Mouse (Mus musculus) embryonic facial prominence, embryonic 15.5 days (tissue): ENCODE data around the gene Gm13276. TPM values are rescaled to one million over a fixed set of nuclear protein-coding genes. Genes with fewer than 3 reads are reported as not detected.
"Not testable (repeated sequence)": the region's sequence is repeated elsewhere in the genome, so short reads cannot be mapped to it uniquely, and the experiment has no call there.

Experiments used
- ATAC-seq: fragments of 200-750 bp; cut with Nextera tagmentation; 2 replicates; pipeline ENCODE4 v1.8.0; 2017; ENCODE audit warnings: low read depth, moderate TSS enrichment; ENCODE audit not compliant: insufficient number of reproducible peaks, low FRiP score, low TSS enrichment
- H3K27ac ChIP-seq: fragments of 300-500 bp; sonication (generic); replicated peaks from 2 replicates; pipeline ENCODE4 v1.5.1; 2015; ENCODE audit warnings: mild to moderate bottlenecking, inconsistent platforms
- H3K27me3 ChIP-seq: fragments of 300-500 bp; sonication (generic); 2 replicates; pipeline ENCODE4 v1.6.1; 2015; ENCODE audit warnings: inconsistent platforms
- H3K36me3 ChIP-seq: fragments of 300-500 bp; sonication (generic); 2 replicates; pipeline ENCODE4 v1.6.1; 2015; ENCODE audit warnings: mild to moderate bottlenecking, inconsistent platforms
- H3K4me1 ChIP-seq: fragments of 300-500 bp; sonication (generic); 2 replicates; pipeline ENCODE4 v1.6.1; 2015; ENCODE audit warnings: inconsistent platforms
- H3K4me2 ChIP-seq: fragments of 300-500 bp; sonication (generic); replicated peaks from 2 replicates; pipeline ENCODE4 v1.6.1; 2015; ENCODE audit warnings: mild to moderate bottlenecking, inconsistent platforms
- H3K4me3 ChIP-seq: fragments of 300-500 bp; sonication (generic); replicated peaks from 2 replicates; pipeline ENCODE4 v1.5.1; 2015; ENCODE audit warnings: mild to moderate bottlenecking, inconsistent platforms
- H3K9ac ChIP-seq: fragments of 300-500 bp; sonication (generic); 2 replicates; pipeline ENCODE4 v1.6.1; 2015; ENCODE audit warnings: inconsistent platforms
- H3K9me3 ChIP-seq: fragments of 300-500 bp; sonication (generic); replicated peaks from 2 replicates; pipeline ENCODE4 v1.6.1; 2016; ENCODE audit warnings: inconsistent platforms
- WGBS: fragments of 180-500 bp; shearing (Covaris S2); methylation state at CpG from one replicate; pipeline ENCODE4 v1.1.7; 2015; 5-methylcytosine and 5-hydroxymethylcytosine counted together
- polyA plus RNA-seq: library from polyadenylated mRNA; unstranded; fragments of >200 nt; fragmentation: Nextera tagmentation; extraction: Ambion mirVana; gene quantifications from 2 replicates; pipeline ENCODE4 v1.2.1, GENCODE M21; 2015

Gene Gm13276
- polyA plus RNA-seq, 1 experiment from 2014 or later = 1.0 TPM

GRCm38 (mm10) chr4:88788402-88788801, 2.9 kb downstream of the Gm13276 start, which contains the start of gene Gm13277:
Gene Gm13277, plus strand, starts transcription at chr4:88788632.
- H3K9ac ChIP-seq, H3K9me3 ChIP-seq, H3K4me1 ChIP-seq, ATAC-seq, H3K4me3 ChIP-seq, H3K36me3 ChIP-seq, H3K27ac ChIP-seq, H3K27me3 ChIP-seq, H3K4me2 ChIP-seq: not testable (repeated sequence)
- 0% methylated on average over 4 of the region's 28 CpGs for WGBS

DNA sequence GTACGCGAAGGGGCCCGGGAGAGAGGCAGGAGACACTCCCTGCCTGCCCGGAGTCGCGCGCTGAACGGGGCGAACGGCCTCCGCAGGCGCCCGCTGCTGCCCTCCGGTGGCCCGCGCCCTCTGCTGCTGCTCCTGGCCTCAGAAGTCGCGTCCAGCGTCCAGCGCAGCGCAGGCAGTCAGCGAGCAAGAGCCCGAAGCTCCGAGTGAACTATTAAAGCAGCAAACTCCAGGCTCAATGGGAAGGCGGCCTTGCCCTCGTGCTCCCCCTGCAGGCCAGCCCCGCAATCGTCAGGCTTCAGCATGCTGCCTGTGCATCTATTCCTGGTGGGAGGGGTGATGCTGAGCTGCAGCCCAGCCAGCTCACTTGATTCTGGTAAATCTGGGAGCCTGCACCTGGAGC, 5.7 kb downstream of the Gm13276 start, which contains the start of gene Gm13278:
Gm13278 (plus strand) TSS at position 301 of the 400 bp plus-strand sequence.
- not testable (repeated sequence) for ATAC-seq

GRCm38 (mm10) chr4:88793936-88794675, 8.6 kb downstream of the Gm13276 start, which contains the start of gene Gm13275:
Gene Gm13275, plus strand, starts transcription at chr4:88794487.
- H3K9me3 ChIP-seq, H3K27me3 ChIP-seq, H3K4me3 ChIP-seq, H3K36me3 ChIP-seq, H3K9ac ChIP-seq, H3K27ac ChIP-seq, H3K4me2 ChIP-seq, ATAC-seq, H3K4me1 ChIP-seq: not testable (repeated sequence)
- 0% methylated on average over 9 of the region's 52 CpGs for WGBS

More for the DNA sequence above, 5.7 kb downstream of the Gm13276 start, which contains the start of gene Gm13278:
- H3K4me3 ChIP-seq, H3K27ac ChIP-seq, H3K9me3 ChIP-seq, H3K36me3 ChIP-seq, H3K4me2 ChIP-seq, H3K4me1 ChIP-seq, H3K9ac ChIP-seq, H3K27me3 ChIP-seq: not testable (repeated sequence)
- no CpG with 5 or more reads among the region's 28 CpGs for WGBS

DNA sequence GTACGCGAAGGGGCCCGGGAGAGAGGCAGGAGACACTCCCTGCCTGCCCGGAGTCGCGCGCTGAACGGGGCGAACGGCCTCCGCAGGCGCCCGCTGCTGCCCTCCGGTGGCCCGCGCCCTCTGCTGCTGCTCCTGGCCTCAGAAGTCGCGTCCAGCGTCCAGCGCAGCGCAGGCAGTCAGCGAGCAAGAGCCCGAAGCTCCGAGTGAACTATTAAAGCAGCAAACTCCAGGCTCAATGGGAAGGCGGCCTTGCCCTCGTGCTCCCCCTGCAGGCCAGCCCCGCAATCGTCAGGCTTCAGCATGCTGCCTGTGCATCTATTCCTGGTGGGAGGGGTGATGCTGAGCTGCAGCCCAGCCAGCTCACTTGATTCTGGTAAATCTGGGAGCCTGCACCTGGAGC, 11.6 kb downstream of the Gm13276 start, which contains the start of gene Gm13279:
Gm13279 (plus strand) TSS at position 301 of the 400 bp plus-strand sequence.
- not testable (repeated sequence) for H3K4me1 ChIP-seq, H3K27me3 ChIP-seq, H3K9ac ChIP-seq, H3K4me2 ChIP-seq, ATAC-seq, H3K4me3 ChIP-seq, H3K36me3 ChIP-seq, H3K27ac ChIP-seq, H3K9me3 ChIP-seq
- no CpG with 5 or more reads among the region's 28 CpGs for WGBS

DNA sequence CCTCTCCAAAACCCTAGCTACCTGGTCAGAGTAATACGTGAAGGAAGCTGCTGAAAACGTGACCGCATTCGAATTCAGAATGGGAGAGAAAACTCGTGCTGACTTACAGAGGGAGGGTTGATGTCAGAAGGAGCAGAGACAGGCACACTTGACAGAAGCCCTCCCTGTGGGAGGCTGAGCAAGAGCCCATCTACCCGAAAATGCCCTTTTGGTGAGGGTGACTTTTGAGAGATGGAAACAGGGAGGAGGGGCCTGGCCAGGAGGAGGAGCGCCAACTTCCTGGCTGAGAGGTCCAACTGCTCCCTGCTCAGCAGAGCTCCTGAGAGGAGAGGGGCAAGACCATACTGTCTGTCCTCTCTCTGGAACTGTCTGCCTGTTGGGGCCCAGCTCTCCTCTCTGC, 13.9 kb downstream of the Gm13276 start, which contains the start of gene Gm13285:
Gm13285 (plus strand) TSS at position 301 of the 400 bp plus-strand sequence.
- not testable (repeated sequence) for H3K4me1 ChIP-seq, H3K4me3 ChIP-seq, H3K36me3 ChIP-seq, H3K4me2 ChIP-seq, H3K27me3 ChIP-seq, H3K9me3 ChIP-seq, ATAC-seq, H3K27ac ChIP-seq, H3K9ac ChIP-seq
- 9% methylated on average over 6 of the region's 7 CpGs for WGBS

DNA sequence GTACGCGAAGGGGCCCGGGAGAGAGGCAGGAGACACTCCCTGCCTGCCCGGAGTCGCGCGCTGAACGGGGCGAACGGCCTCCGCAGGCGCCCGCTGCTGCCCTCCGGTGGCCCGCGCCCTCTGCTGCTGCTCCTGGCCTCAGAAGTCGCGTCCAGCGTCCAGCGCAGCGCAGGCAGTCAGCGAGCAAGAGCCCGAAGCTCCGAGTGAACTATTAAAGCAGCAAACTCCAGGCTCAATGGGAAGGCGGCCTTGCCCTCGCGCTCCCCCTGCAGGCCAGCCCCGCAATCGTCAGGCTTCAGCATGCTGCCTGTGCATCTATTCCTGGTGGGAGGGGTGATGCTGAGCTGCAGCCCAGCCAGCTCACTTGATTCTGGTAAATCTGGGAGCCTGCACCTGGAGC, 17.4 kb downstream of the Gm13276 start, which contains the start of gene Gm13287:
Gm13287 (plus strand) TSS at position 301 of the 400 bp plus-strand sequence.
- not testable (repeated sequence) for H3K4me3 ChIP-seq, H3K9me3 ChIP-seq, H3K4me2 ChIP-seq, ATAC-seq, H3K9ac ChIP-seq, H3K36me3 ChIP-seq, H3K27ac ChIP-seq, H3K4me1 ChIP-seq, H3K27me3 ChIP-seq
- WGBS = no CpG with 5 or more reads among the region's 29 CpGs

DNA sequence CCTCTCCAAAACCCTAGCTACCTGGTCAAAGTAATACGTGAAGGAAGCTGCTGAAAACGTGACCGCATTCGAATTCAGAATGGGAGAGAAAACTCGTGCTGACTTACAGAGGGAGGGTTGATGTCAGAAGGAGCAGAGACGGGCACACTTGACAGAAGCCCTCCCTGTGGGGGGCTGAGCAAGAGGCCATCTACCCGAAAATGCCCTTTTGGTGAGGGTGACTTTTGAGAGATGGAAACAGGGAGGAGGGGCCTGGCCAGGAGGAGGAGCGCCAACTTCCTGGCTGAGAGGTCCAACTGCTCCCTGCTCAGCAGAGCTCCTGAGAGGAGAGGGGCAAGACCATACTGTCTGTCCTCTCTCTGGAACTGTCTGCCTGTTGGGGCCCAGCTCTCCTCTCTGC, 19.7 kb downstream of the Gm13276 start, which contains the start of gene Gm13288:
Gm13288 (plus strand) TSS at position 301 of the 400 bp plus-strand sequence.
- H3K9ac ChIP-seq, ATAC-seq, H3K36me3 ChIP-seq, H3K9me3 ChIP-seq, H3K4me1 ChIP-seq, H3K27me3 ChIP-seq, H3K27ac ChIP-seq: not testable (repeated sequence)
- peak within 1 kb of the TSS; percentile 28 for H3K4me3 ChIP-seq
- H3K4me2 ChIP-seq = 0 out of 2 replicates have a peak within 1 kb of the TSS, but pooled peaks have one; percentile 27
- WGBS = no CpG with 5 or more reads among the region's 8 CpGs

GRCm38 (mm10) chr4:88805761-88806160, 20.3 kb downstream of the Gm13276 start:
- 0 out of 2 replicates have a peak overlapping the region, but pooled peaks have one; percentile 27 for H3K4me2 ChIP-seq
- ATAC-seq, H3K4me1 ChIP-seq, H3K9me3 ChIP-seq, H3K27ac ChIP-seq, H3K36me3 ChIP-seq, H3K27me3 ChIP-seq, H3K9ac ChIP-seq: not testable (repeated sequence)
- WGBS = no CpG with 5 or more reads among the region's 34 CpGs
- peak overlapping the region; percentile 28 for H3K4me3 ChIP-seq

DNA sequence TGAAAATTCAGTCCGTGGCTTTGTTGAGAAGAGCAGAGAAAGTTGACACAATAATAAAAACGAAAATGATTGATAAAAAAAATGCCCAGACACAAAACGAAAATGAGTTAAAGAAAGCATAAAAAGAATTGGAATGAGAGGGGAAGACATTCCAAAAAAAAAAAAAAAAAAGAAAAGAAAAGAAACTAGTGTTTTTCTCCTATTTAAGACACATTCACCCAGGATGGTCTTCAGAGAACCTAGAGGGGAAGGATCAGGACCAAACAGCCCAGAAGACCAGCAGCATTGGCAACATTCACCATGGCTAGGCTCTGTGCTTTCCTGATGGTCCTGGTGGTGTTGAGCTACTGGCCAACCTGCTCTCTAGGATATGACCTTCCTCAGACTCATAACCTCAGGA, 30.4 kb downstream of the Gm13276 start, which contains the start of gene Ifna7:
Ifna7 (plus strand) TSS at position 301 of the 400 bp plus-strand sequence.
- no peak for ATAC-seq

GRCm38 (mm10) chr4:88819659-88820058, 34.1 kb downstream of the Gm13276 start, which contains the start of gene Ifna11:
Gene Ifna11, plus strand, starts transcription at chr4:88819959.
- Histone ChIP-seq H3K9ac (no peak within 1 kb of the TSS), H3K9me3 (no peaks in the 10 kb centered on the region), H3K4me1 (no peaks in the 10 kb centered on the region), H3K36me3 (no peaks in the 10 kb centered on the region), H3K4me2 (no peak within 1 kb of the TSS), H3K4me3 (no peak within 1 kb of the TSS), H3K27ac (no peak within 1 kb of the TSS), H3K27me3 (no peaks in the 10 kb centered on the region)
- WGBS = 75% methylated on average over 1 of the region's 1 CpGs
- no peak for ATAC-seq

More for the DNA sequence above, 30.4 kb downstream of the Gm13276 start, which contains the start of gene Ifna7:
- Histone ChIP-seq H3K9me3 (no peaks in the 10 kb centered on the region), H3K4me2 (no peak within 1 kb of the TSS), H3K27ac (no peak within 1 kb of the TSS), H3K4me3 (no peak within 1 kb of the TSS), H3K4me1 (no peaks in the 10 kb centered on the region), H3K9ac (no peak within 1 kb of the TSS), H3K27me3 (no peaks in the 10 kb centered on the region), H3K36me3 (no peaks in the 10 kb centered on the region)
- 46% methylated on average over 3 of the region's 3 CpGs for WGBS

DNA sequence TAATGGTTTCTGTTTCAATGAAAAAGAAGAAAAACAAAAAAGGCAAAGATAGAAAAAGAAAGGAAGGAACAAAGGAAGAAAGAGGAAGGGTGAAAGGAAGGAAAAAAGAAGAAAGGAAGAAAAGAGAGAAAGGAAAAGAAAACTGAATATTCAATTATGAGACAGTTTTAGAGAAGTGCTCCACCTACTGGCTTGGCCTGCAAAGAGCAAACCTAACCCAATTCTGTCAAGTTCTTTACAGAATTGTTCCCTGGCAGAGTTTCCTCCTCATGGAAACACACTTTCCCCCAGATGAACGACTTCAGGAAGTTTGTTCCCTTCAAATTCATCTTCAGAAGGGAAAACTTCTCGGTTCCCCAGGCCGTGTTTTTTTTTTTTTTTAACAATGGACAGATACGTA, 37.5 kb downstream of the Gm13276 start:
- Histone ChIP-seq H3K4me2 (no peak overlapping the region), H3K27me3 (no peaks in the 10 kb centered on the region), H3K36me3 (no peaks in the 10 kb centered on the region), H3K9ac (no peak overlapping the region), H3K9me3 (no peaks in the 10 kb centered on the region), H3K4me3 (no peak overlapping the region), H3K27ac (no peak overlapping the region), H3K4me1 (no peaks in the 10 kb centered on the region)
- no peak for ATAC-seq
- 26% methylated on average over 4 of the region's 4 CpGs for WGBS
